In the genomic region with DNA sequence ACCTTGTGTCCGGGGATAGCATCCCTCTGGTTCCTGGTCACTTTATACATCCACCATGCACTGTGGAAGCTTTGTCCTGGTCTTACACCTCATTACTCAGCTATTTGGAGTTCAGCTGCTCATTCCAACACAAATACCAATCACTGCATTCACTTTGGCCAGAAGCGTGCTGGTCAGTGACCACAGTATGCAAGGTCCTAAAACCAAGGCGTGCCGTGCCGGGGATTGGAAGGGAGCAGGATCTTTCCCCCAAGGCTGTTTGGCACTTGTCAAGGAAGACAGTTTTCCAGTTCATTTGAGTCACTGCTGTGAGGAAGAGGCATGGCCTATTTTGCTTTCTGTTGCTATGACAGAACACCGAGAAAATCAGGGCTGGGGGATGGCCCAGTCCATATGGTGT, we compare ENCODE assay signal across 8 mouse cellular contexts.
DNase-seq lines count a peak whose midpoint lies in the region.

No protein-coding gene starts in this region.

- peak; percentile 38 for DNase-seq in adrenal gland, postnatal 10 days
- no peak for DNase-seq in adrenal gland, adult 8-10 months
- DNase-seq in kidney, adult 11 months: peak; percentile 49
- no peak for DNase-seq in kidney, adult 18-20 months
- peak; percentile 49 for DNase-seq in lung, postnatal 10 days
- DNase-seq in lung, postnatal 36 days: no peak
- no peak for DNase-seq in frontal cortex, postnatal 14 days (ENCODE audit: low spot score in 2 of 2)
- DNase-seq in right cerebral cortex, postnatal 4 days: no peak

Comparison
In these comparisons a context has a peak if more than half of its experiments do, and no peak if none do; other contexts are left out.
1. DNase-seq: peak in adrenal gland, postnatal 10 days (single experiment), kidney, adult 11 months (single experiment) and lung, postnatal 10 days (single experiment); none in adrenal gland, adult 8-10 months (single experiment), kidney, adult 18-20 months (single experiment), lung, postnatal 36 days (single experiment), frontal cortex, postnatal 14 days (0 of 2) and right cerebral cortex, postnatal 4 days (single experiment).